Mouse (Mus musculus) ES-Bruce4 (cell line): ENCODE data around the gene F7.

ENCODE experiments used
- CTCF ChIP-seq: IDR thresholded peaks from one replicate; pipeline ENCODE4 v1.8.1; 2011; ENCODE audit warnings: low read depth, low read length
- POLR2A ChIP-seq: IDR thresholded peaks from one replicate; pipeline ENCODE4 v1.8.1; 2011; ENCODE audit warnings: low read length; ENCODE audit not compliant: insufficient read depth

DNA sequence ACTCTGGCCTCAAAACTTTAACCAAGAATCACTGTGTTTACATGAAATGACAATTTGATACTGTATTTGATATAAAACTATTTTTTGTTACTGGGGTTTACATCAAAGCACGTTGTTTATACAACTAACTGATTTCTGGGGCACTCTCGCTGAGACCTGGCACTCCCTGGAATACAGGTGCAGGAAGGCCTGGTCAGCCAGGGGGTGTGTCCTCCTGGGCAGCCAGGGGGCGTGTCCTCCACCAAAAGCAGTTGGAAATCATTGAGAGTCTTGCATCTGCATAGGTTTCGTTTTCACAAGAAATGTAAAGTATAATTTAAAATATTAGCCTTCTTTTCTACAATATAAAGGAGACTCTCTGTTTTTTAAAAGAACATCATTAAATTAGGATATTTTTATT is 6.3 kb upstream of the F7 start:
- TF ChIP-seq CTCF = no peak
- TF ChIP-seq POLR2A = no peak
